Comparison of ENCODE assay signal across 29 mouse cellular contexts in genomic region chr13:45406289-45406688, GRCm38 (mm10). TPM values are rescaled to one million over a fixed set of nuclear protein-coding genes. Genes with fewer than 3 reads are reported as not detected.
DNase-seq lines count a peak whose midpoint lies in the region; ATAC-seq and TF ChIP-seq lines count a peak whose summit lies in the region.
"Had no signal": no experiment of that assay in that cellular context is flagged by ENCODE, and none has a peak within 500 bp of the region (broad histone marks: within the 10 kb centered on the region; RNA-seq: fewer than 3 reads in every experiment).

No protein-coding gene starts in this region.

- no peak for TF ChIP-seq POLR2A in bone marrow, adult 2 months (IDR thresholded peaks at IDR 0.05; ENCODE audit: borderline replicate concordance, control insufficient read depth, low read depth, low read length)

- H3K36me3 ChIP-seq in heart, embryonic 10.5 days: peaks cover 66% of the 10 kb centered on the region
- no peaks in the 10 kb centered on the region for H3K36me3 ChIP-seq in G1E (replicated peaks)
- peaks cover 74% of the 10 kb centered on the region for H3K36me3 ChIP-seq in liver, embryonic 13.5 days
- H3K36me3 ChIP-seq in midbrain, embryonic 16.5 days (ENCODE audit: control insufficient read depth, insufficient read depth, low read length): peaks cover 7% of the 10 kb centered on the region; the same call in 1 of the 2 replicates

- H3K9ac ChIP-seq in liver, embryonic 13.5 days: peak overlapping the region; percentile 44; the same call in 1 of the 2 replicates
- H3K9ac ChIP-seq in midbrain, embryonic 16.5 days (ENCODE audit: low read depth, low read length): no peak overlapping the region
- H3K9ac ChIP-seq: forebrain, embryonic 12.5 days; heart, embryonic 15.5 days; hindbrain, embryonic 13.5 days; midbrain, embryonic 12.5 days; neural tube, embryonic 13.5 days had no signal

- peaks cover 21% of the 10 kb centered on the region for H3K4me1 ChIP-seq in heart, embryonic 10.5 days
- peaks cover 2% of the 10 kb centered on the region; the same call in 1 of the 2 replicates for H3K4me1 ChIP-seq in G1E (ENCODE audit: insufficient read depth, low read depth, low read length)
- peaks cover 6% of the 10 kb centered on the region for H3K4me1 ChIP-seq in bone marrow, adult 2 months (ENCODE audit: control insufficient read depth, insufficient read depth, low read length)
- H3K4me1 ChIP-seq in liver, embryonic 13.5 days (replicated peaks): peaks cover 63% of the 10 kb centered on the region
- no peaks in the 10 kb centered on the region for H3K4me1 ChIP-seq in midbrain, embryonic 16.5 days (ENCODE audit: control insufficient read depth, insufficient read depth, low read length)
- H3K4me1 ChIP-seq: forebrain, embryonic 12.5 days; neural tube, embryonic 13.5 days had no signal

- no peaks in the 10 kb centered on the region for H3K27me3 ChIP-seq in heart, embryonic 10.5 days (ENCODE audit: insufficient read depth, poor library complexity, severe bottlenecking)
- H3K27me3 ChIP-seq in G1E (ENCODE audit: insufficient read depth, low read length): peaks cover 31% of the 10 kb centered on the region
- H3K27me3 ChIP-seq in liver, embryonic 13.5 days: no peaks in the 10 kb centered on the region; the same call in 1 of the 2 replicates
- H3K27me3 ChIP-seq in midbrain, embryonic 16.5 days (ENCODE audit: control insufficient read depth, insufficient read depth, low read depth, low read length): no peaks in the 10 kb centered on the region
- H3K27me3 ChIP-seq: forebrain, embryonic 12.5 days; heart, embryonic 15.5 days; megakaryocyte, embryonic 14.5 days; midbrain, embryonic 12.5 days; neural tube, embryonic 13.5 days had no signal

- peak; percentile 77 for DNase-seq in heart, embryonic 10.5 days (ENCODE audit: low spot score)
- no peak for DNase-seq in heart, adult 18-20 months
- DNase-seq in G1E (ENCODE audit: low spot score): no peak
- peak; percentile 31 for DNase-seq in liver, embryonic 13.5 days
- no peak for DNase-seq in B cell, adult 2 months
- no peak for DNase-seq in adrenal gland, postnatal 14 days
- DNase-seq: adrenal gland, adult 8-10 months; cerebellum, adult 11 months; cerebellum, postnatal 10 days; gastrocnemius, postnatal 10 days; heart, postnatal 36 days; kidney, adult 8-10 months; kidney, postnatal 10 days; layer of hippocampus, postnatal 36 days; left cerebral cortex, postnatal 4 days; lung, postnatal 4 days; right cerebral cortex, postnatal 4 days; thymus, postnatal 4 days had no signal

- ATAC-seq in G1E (ENCODE audit: extremely low read depth, insufficient number of reproducible peaks, low FRiP score, poor library complexity, severe bottlenecking): 0 out of 2 replicates have a peak, but pooled peaks have one; percentile 19
- ATAC-seq in liver, embryonic 13.5 days (ENCODE audit: low read depth): no peak
- no peak for ATAC-seq in midbrain, embryonic 16.5 days
- ATAC-seq: intestine, embryonic 16.5 days; lung, postnatal 0 days had no signal

- peak overlapping the region; percentile 25; the same call in 1 of the 2 replicates for H3K4me2 ChIP-seq in liver, embryonic 13.5 days
- no peak overlapping the region for H3K4me2 ChIP-seq in midbrain, embryonic 16.5 days (ENCODE audit: low read length)
- H3K4me2 ChIP-seq: forebrain, embryonic 12.5 days; heart, embryonic 15.5 days; hindbrain, embryonic 13.5 days; midbrain, embryonic 12.5 days; neural tube, embryonic 13.5 days had no signal

- peak overlapping the region; percentile 52; the same call in 1 of the 2 replicates for H3K27ac ChIP-seq in heart, embryonic 10.5 days
- peak overlapping the region; percentile 9; the same call in 1 of the 2 replicates for H3K27ac ChIP-seq in bone marrow, adult 2 months (ENCODE audit: control insufficient read depth, insufficient read depth, low read depth, low read length, poor library complexity)
- H3K27ac ChIP-seq in liver, embryonic 13.5 days: peak overlapping the region; percentile 96
- no peak overlapping the region for H3K27ac ChIP-seq in midbrain, embryonic 16.5 days (ENCODE audit: low read length)
- H3K27ac ChIP-seq: forebrain, embryonic 12.5 days; heart, embryonic 15.5 days; hindbrain, embryonic 13.5 days; midbrain, embryonic 12.5 days; neural tube, embryonic 13.5 days; stomach, postnatal 0 days had no signal

- TF ChIP-seq CTCF in G1E (IDR thresholded peaks at IDR 0.05; ENCODE audit: low read depth, low read length): no peak
- no peak for TF ChIP-seq CTCF in bone marrow, adult 2 months (IDR thresholded peaks at IDR 0.05; ENCODE audit: control insufficient read depth, insufficient read depth, low read length)

- WGBS in heart, embryonic 10.5 days: 47% methylated on average over 11 of the region's 11 CpGs
- WGBS in bone marrow, adult 2 months: 92% methylated on average over 11 of the region's 11 CpGs
- 58% methylated on average over 11 of the region's 11 CpGs for WGBS in liver, embryonic 13.5 days (ENCODE audit: insufficient replicate concordance)
- 95% methylated on average over 11 of the region's 11 CpGs for WGBS in midbrain, embryonic 16.5 days

- no peaks in the 10 kb centered on the region for H3K9me3 ChIP-seq in heart, embryonic 10.5 days
- no peaks in the 10 kb centered on the region for H3K9me3 ChIP-seq in G1E (replicated peaks)
- H3K9me3 ChIP-seq in liver, embryonic 13.5 days (replicated peaks): no peaks in the 10 kb centered on the region
- H3K9me3 ChIP-seq in midbrain, embryonic 16.5 days (replicated peaks; ENCODE audit: control insufficient read depth, low read length, poor library complexity, severe bottlenecking): no peaks in the 10 kb centered on the region
- H3K9me3 ChIP-seq: forebrain, embryonic 12.5 days; heart, embryonic 15.5 days; hindbrain, embryonic 13.5 days; megakaryocyte, embryonic 14.5 days; midbrain, embryonic 12.5 days; neural tube, embryonic 13.5 days had no signal

- no peak overlapping the region for H3K4me3 ChIP-seq in heart, embryonic 10.5 days
- H3K4me3 ChIP-seq in G1E (ENCODE audit: low read depth, low read length): no peak overlapping the region
- no peak overlapping the region for H3K4me3 ChIP-seq in bone marrow, adult 2 months (replicated peaks; ENCODE audit: control insufficient read depth, low read depth, low read length)
- no peak overlapping the region for H3K4me3 ChIP-seq in liver, embryonic 13.5 days (replicated peaks)
- H3K4me3 ChIP-seq in midbrain, embryonic 16.5 days (ENCODE audit: low read depth, low read length): no peak overlapping the region
- H3K4me3 ChIP-seq: forebrain, embryonic 12.5 days; heart, embryonic 15.5 days; hindbrain, embryonic 13.5 days; megakaryocyte, embryonic 14.5 days; midbrain, embryonic 12.5 days; neural tube, embryonic 13.5 days had no signal

RNA-seq across cellular contexts. Expression of gene Mylip, which starts 16.7 kb away (rescaled TPM):
- polyA plus RNA-seq in heart, embryonic 10.5 days (2016; fragmentation: Nextera tagmentation; extraction: Ambion mirVana): 5.2 and 8.2 TPM in 2 replicates
- total RNA-seq in heart, adult 18-20 months (2021): 10 to 100 TPM; 21.1 to 27.0 TPM
- total RNA-seq in G1E (2014; fragmentation: Nextera tagmentation) (0.68 and 0.92 TPM in 2 replicates), G1E (2017) (0.23 and 0.33 TPM in 2 replicates)
- 0.02 and 0.03 TPM in 2 replicates for polyA plus RNA-seq in G1E (2012)
- polyA plus RNA-seq in bone marrow, adult 2 months (2011; ENCODE audit: insufficient read depth, insufficient read length, low replicate concordance, missing spikeins): 19.3 and 20.0 TPM in 2 replicates
- polyA plus RNA-seq in liver, embryonic 13.5 days (2015; fragmentation: Nextera tagmentation; extraction: Ambion mirVana): 6.2 and 7.3 TPM in 2 replicates
- polyA plus RNA-seq in midbrain, embryonic 16.5 days (2015; fragmentation: Nextera tagmentation; extraction: Ambion mirVana): 5.6 and 6.6 TPM in 2 replicates
- total RNA-seq in adrenal gland, postnatal 14 days (2021): 22.7 and 32.0 TPM in 2 replicates

Comparison
In these comparisons a context has a peak if more than half of its experiments do, and no peak if none do; other contexts are left out.
1. DNase-seq: peak in heart, embryonic 10.5 days (single experiment) and liver, embryonic 13.5 days (single experiment); none in heart, adult 18-20 months (0 of 2), G1E (single experiment), B cell, adult 2 months (0 of 2) and adrenal gland, postnatal 14 days (single experiment).